Mouse (Mus musculus) 3T3-L1 (cell line): ENCODE results near the gene Tmem104.

ENCODE experiments used
- DNase-seq: peaks from one replicate; pipeline ENCODE4 v3.0.0-alpha.2; 2015; ENCODE audit warnings: low read depth, low spot score

The Tmem104 gene

GRCm38 (mm10) chr11:115166776-115167175 is 20.5 kb upstream of the Tmem104 start:
- DNase-seq, result no peak

- DNase-seq, result no peak
Measured at GRCm38 (mm10) chr11:115167631-115168249, 19.5 kb upstream of the Tmem104 start.

- no peak for DNase-seq
Measured at GRCm38 (mm10) chr11:115169430-115169829, 17.9 kb upstream of the Tmem104 start.

- DNase-seq, result no peak
Measured at GRCm38 (mm10) chr11:115171125-115171524, 16.2 kb upstream of the Tmem104 start.

GRCm38 (mm10) chr11:115172825-115173287 is 14.4 kb upstream of the Tmem104 start:
- DNase-seq, result peak; percentile 80

- DNase-seq, result no peak
Measured at GRCm38 (mm10) chr11:115173549-115174339, 13.5 kb upstream of the Tmem104 start.

- no peak for DNase-seq
Measured at GRCm38 (mm10) chr11:115176399-115177190, 10.7 kb upstream of the Tmem104 start.

- no peak for DNase-seq
Measured at GRCm38 (mm10) chr11:115177559-115178195, 9.6 kb upstream of the Tmem104 start.

GRCm38 (mm10) chr11:115178766-115179165 is 8.5 kb upstream of the Tmem104 start:
- DNase-seq, result no peak

- no peak for DNase-seq
Measured at GRCm38 (mm10) chr11:115179191-115179590, 8.1 kb upstream of the Tmem104 start.

GRCm38 (mm10) chr11:115179881-115180280 is 7.4 kb upstream of the Tmem104 start:
- DNase-seq, result peak; percentile 66

GRCm38 (mm10) chr11:115181913-115182638 is 5.2 kb upstream of the Tmem104 start:
- DNase-seq, result peak; percentile 80

- peak; percentile 44 for DNase-seq
Measured at GRCm38 (mm10) chr11:115184973-115185372, 2.3 kb upstream of the Tmem104 start.

GRCm38 (mm10) chr11:115187693-115188092 is 406 bp downstream of the Tmem104 start, which contains the start of gene Nat9:
Gene Nat9, minus strand, starts transcription at chr11:115187859.
- DNase-seq, result peak; percentile 22

GRCm38 (mm10) chr11:115188539-115189231 is 1.4 kb downstream of the Tmem104 start:
- peak; percentile 29 for DNase-seq

GRCm38 (mm10) chr11:115189304-115189703 is 2.0 kb downstream of the Tmem104 start:
- no peak for DNase-seq

- no peak for DNase-seq
Measured at GRCm38 (mm10) chr11:115192180-115192579, 4.9 kb downstream of the Tmem104 start.

GRCm38 (mm10) chr11:115194693-115195092 is 7.4 kb downstream of the Tmem104 start:
- no peak for DNase-seq

GRCm38 (mm10) chr11:115195933-115196332 is 8.6 kb downstream of the Tmem104 start:
- no peak for DNase-seq

GRCm38 (mm10) chr11:115197558-115197957 is 10.3 kb downstream of the Tmem104 start:
- DNase-seq, result no peak
